Mouse (Mus musculus) forebrain, embryonic 14.5 days (tissue): ENCODE measurements around the gene Il18r1. TPM values are rescaled to one million over a fixed set of nuclear protein-coding genes. Genes with fewer than 3 reads are reported as not detected.
A peak's percentile ranks its signal among the peaks of the same experiment; 100 is the strongest.

Source experiments
- ATAC-seq: fragments of 200-750 bp; cut with Nextera tagmentation; 2 replicates; pipeline ENCODE4 v1.8.0; 2017; ENCODE audit warnings: mild to moderate bottlenecking, moderate library complexity
- DNase-seq: peaks from one replicate; pipeline ENCODE4 v3.0.0-alpha.2; 2015; ENCODE audit warnings: low spot score
- H3K27ac ChIP-seq: fragments of 300-500 bp; sonication (generic); 2 replicates; pipeline ENCODE4 v1.5.1; 2014; ENCODE audit warnings: low read depth, mild to moderate bottlenecking, control low read depth, low read length, moderate library complexity
- H3K27me3 ChIP-seq: fragments of 300-500 bp; sonication (generic); replicated peaks from 2 replicates; pipeline ENCODE4 v1.6.1; 2014; ENCODE audit warnings: low read length, control low read depth, mixed read lengths; ENCODE audit not compliant: control insufficient read depth, insufficient read depth
- H3K36me3 ChIP-seq: fragments of 300-500 bp; sonication (generic); 2 replicates; pipeline ENCODE4 v1.6.1; 2014; ENCODE audit warnings: low read length, control low read depth; ENCODE audit not compliant: control insufficient read depth, insufficient read depth
- H3K4me1 ChIP-seq: fragments of 300-500 bp; sonication (generic); 2 replicates; pipeline ENCODE4 v1.6.1; 2014; ENCODE audit warnings: antibody characterized with exemption, low read length, control low read depth; ENCODE audit not compliant: control insufficient read depth, insufficient read depth
- H3K4me2 ChIP-seq: fragments of 300-500 bp; sonication (generic); 2 replicates; pipeline ENCODE4 v1.6.1; 2014; ENCODE audit warnings: mild to moderate bottlenecking, control low read depth, low read length
- H3K4me3 ChIP-seq: fragments of 300-500 bp; sonication (generic); 2 replicates; pipeline ENCODE4 v1.5.1; 2014; ENCODE audit warnings: low read depth, low read length, control low read depth
- H3K9ac ChIP-seq: fragments of 300-500 bp; sonication (generic); 2 replicates; pipeline ENCODE4 v1.6.1; 2014; ENCODE audit warnings: mild to moderate bottlenecking, low read length, control low read depth, moderate library complexity
- H3K9me3 ChIP-seq: fragments of 300-500 bp; sonication (generic); replicated peaks from 2 replicates; pipeline ENCODE4 v1.6.1; 2016; ENCODE audit warnings: low read length, control low read depth, mixed read lengths; ENCODE audit not compliant: control insufficient read depth
- WGBS: fragments of 180-500 bp; shearing (Covaris S2); extraction: QIAGEN DNeasy Blood & Tissue Kit; methylation state at CpG from one replicate; pipeline ENCODE4 v1.1.7; 2014; 5-methylcytosine and 5-hydroxymethylcytosine counted together
- polyA plus RNA-seq: library from polyadenylated mRNA; unstranded; fragments of >200 nt; fragmentation: Nextera tagmentation; extraction: Ambion mirVana; gene quantifications from 2 replicates; pipeline ENCODE4 v1.2.1, GENCODE M21; 2014

Il18r1 gene
- polyA plus RNA-seq, 1 experiment from 2014 or later: not detected

DNA sequence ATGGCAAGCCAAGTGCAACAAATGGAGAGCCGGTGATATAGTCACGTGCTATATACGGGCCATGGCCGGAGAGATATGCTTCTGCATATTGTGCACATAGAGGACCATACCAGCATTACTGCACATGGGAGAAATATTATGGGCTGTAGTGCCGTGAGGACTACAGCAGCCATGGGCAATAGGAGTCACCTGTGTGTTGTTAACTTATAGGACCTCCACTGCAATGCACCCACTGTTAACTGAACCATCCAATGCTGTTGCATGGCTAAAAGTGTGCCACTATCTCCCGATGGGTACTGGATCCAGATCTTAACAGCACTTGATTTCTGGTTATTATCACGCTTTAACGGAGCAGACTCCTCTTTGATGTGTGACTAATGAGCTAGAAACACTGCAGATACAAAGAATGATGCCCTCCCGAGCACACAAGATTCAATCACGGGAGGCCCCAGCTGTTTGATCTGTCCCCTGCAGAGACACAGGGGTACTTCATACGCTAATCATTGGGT is 81.8 kb downstream of the Il18r1 start:
- no peaks in the 10 kb centered on the region for H3K4me1 ChIP-seq
- 60% methylated on average over 11 of the region's 11 CpGs for WGBS
- H3K4me3 ChIP-seq: no peak overlapping the region
- no peaks in the 10 kb centered on the region for H3K9me3 ChIP-seq
- H3K27me3 ChIP-seq: no peaks in the 10 kb centered on the region
- no peaks in the 10 kb centered on the region for H3K36me3 ChIP-seq
- DNase-seq: peak; percentile 39
- ATAC-seq: peak; percentile 48; the same call in 1 of the 2 replicates
- no peak overlapping the region for H3K4me2 ChIP-seq
- H3K9ac ChIP-seq: no peak overlapping the region
- no peak overlapping the region for H3K27ac ChIP-seq

DNA sequence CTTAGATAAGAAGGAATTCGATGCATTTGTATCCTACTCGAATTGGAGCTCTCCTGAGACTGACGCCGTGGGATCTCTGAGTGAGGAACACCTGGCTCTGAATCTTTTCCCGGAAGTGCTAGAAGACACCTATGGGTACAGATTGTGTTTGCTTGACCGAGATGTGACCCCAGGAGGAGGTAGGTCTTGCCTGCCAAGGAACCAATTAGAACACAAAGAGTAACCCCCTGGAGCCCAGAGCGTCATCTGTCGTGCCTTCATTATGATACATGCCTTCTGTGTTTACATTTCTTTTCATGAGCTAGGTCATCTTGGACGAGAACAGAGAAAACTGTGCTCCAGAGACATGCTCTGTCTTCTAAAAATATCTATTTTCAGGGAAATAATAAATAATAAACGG is 82.4 kb downstream of the Il18r1 start:
- WGBS: 61% methylated on average over 10 of the region's 10 CpGs
- Histone ChIP-seq H3K4me3 (no peak overlapping the region), H3K9me3 (no peaks in the 10 kb centered on the region), H3K27me3 (no peaks in the 10 kb centered on the region), H3K9ac (no peak overlapping the region), H3K36me3 (no peaks in the 10 kb centered on the region), H3K27ac (no peak overlapping the region), H3K4me2 (no peak overlapping the region), H3K4me1 (no peaks in the 10 kb centered on the region)
- peak; percentile 3 for DNase-seq
- peak; percentile 37; the same call in 1 of the 2 replicates for ATAC-seq

Other genes starting within 250 kb of the Il18r1 start
- 0.64 and 0.70 TPM in 2 replicates for gene Il1r1, start 240.5 kb upstream of the Il18r1 start, polyA plus RNA-seq
- gene Il1rl2, start 140.9 kb upstream of the Il18r1 start, polyA plus RNA-seq: 0.70 and 0.85 TPM in 2 replicates
- 0.07 TPM in 1 of 2 replicates, not detected in the other for gene Il1rl1, start 36.0 kb upstream of the Il18r1 start, polyA plus RNA-seq
- gene Il18rap, start 49.8 kb downstream of the Il18r1 start, polyA plus RNA-seq: 0.08 and 0.14 TPM in 2 replicates
- not detected in 2 replicates for gene Slc9a4, start 114.5 kb downstream of the Il18r1 start, polyA plus RNA-seq
- gene Slc9a2, start 215.0 kb downstream of the Il18r1 start, polyA plus RNA-seq: 0.09 and 0.14 TPM in 2 replicates